Mouse (Mus musculus): ENCODE data around the gene Ctnnal1.

GRCm38 (mm10) chr4:56878971-56879370, 14.0 kb upstream of the Ctnnal1 start:
- TF ChIP-seq CTCF (IDR thresholded peaks at IDR 0.05; ENCODE audit: insufficient read depth, low read depth, low read length) = no peak
- TF ChIP-seq POLR2A (IDR thresholded peaks at IDR 0.05; ENCODE audit: insufficient read depth, low read depth, low read length) = no peak
